Comparison of ENCODE assay signal across 8 mouse cellular contexts in genomic region chr11:115536038-115536681, GRCm38 (mm10). TPM values are rescaled to one million over a fixed set of nuclear protein-coding genes. Genes with fewer than 3 reads are reported as not detected.
DNase-seq lines count a peak whose midpoint lies in the region; ATAC-seq and TF ChIP-seq lines count a peak whose summit lies in the region.

TSS of gene Sumo2 (minus strand) at chr11:115536276.

- under 1% methylated on average over 69 of the region's 70 CpGs for WGBS in cerebellum, adult 2 months
- WGBS in forebrain, postnatal 0 days: 4% methylated on average over 51 of the region's 70 CpGs
- under 1% methylated on average over 46 of the region's 70 CpGs for WGBS in lung, embryonic 15.5 days

- no peaks in the 10 kb centered on the region for H3K9me3 ChIP-seq in MEL (replicated peaks; ENCODE audit: insufficient read depth, low read length)
- no peaks in the 10 kb centered on the region for H3K9me3 ChIP-seq in forebrain, postnatal 0 days (ENCODE audit: low read length)
- H3K9me3 ChIP-seq in lung, embryonic 15.5 days: no peaks in the 10 kb centered on the region

- peak; percentile 89 for ATAC-seq in forebrain, postnatal 0 days
- peak; percentile 88 for ATAC-seq in lung, embryonic 15.5 days (ENCODE audit: borderline replicate concordance, extremely low read depth, low FRiP score, low TSS enrichment)

- H3K4me3 ChIP-seq in MEL (ENCODE audit: control insufficient read depth in 1 of 2, insufficient read depth in 1 of 2, low read depth in 2 of 2, low read length in 2 of 2): peak within 1 kb of the TSS; percentile 89 to 94
- H3K4me3 ChIP-seq in cerebellum, adult 2 months (replicated peaks; ENCODE audit: insufficient read depth, low read depth, low read length): peak within 1 kb of the TSS; percentile 92
- peak within 1 kb of the TSS; percentile 93 for H3K4me3 ChIP-seq in forebrain, postnatal 0 days (ENCODE audit: low read depth, low read length)
- H3K4me3 ChIP-seq in lung, embryonic 15.5 days: peak within 1 kb of the TSS; percentile 99

- peaks cover 48% of the 10 kb centered on the region for H3K79me2 ChIP-seq in MEL (ENCODE audit: control insufficient read depth, insufficient read depth, low read length, poor library complexity)

- TF ChIP-seq POLR2A in MEL (IDR thresholded peaks at IDR 0.05; ENCODE audit: control insufficient read depth in 1 of 2, insufficient read depth in 1 of 2, low read depth in 1 of 2, low read length in 2 of 2, poor library complexity in 1 of 2): peak; percentile 82 to 87
- peak; percentile 65 for TF ChIP-seq POLR2A in cerebellum, adult 2 months (IDR thresholded peaks at IDR 0.05; ENCODE audit: borderline replicate concordance, insufficient read depth, low read length)

- peak within 1 kb of the TSS; percentile 81 for H3K9ac ChIP-seq in MEL (ENCODE audit: control insufficient read depth, low read depth, low read length, poor library complexity, severe bottlenecking)
- H3K9ac ChIP-seq in forebrain, postnatal 0 days: peak within 1 kb of the TSS; percentile 96
- H3K9ac ChIP-seq in lung, embryonic 15.5 days: peak within 1 kb of the TSS; percentile 99

- TF ChIP-seq CTCF in MEL (IDR thresholded peaks at IDR 0.05 in 2 of 3, conservative IDR thresholded peaks at IDR 0.05 in 1 of 3; ENCODE audit: control insufficient read depth in 1 of 3, insufficient read depth in 1 of 3, low read depth in 2 of 3, low read length in 3 of 3, poor library complexity in 1 of 3, severe bottlenecking in 1 of 3): no peak
- no peak for TF ChIP-seq CTCF in cerebellum, adult 2 months (IDR thresholded peaks at IDR 0.05; ENCODE audit: borderline replicate concordance, insufficient read depth, low read depth, low read length)
- TF ChIP-seq CTCF in forebrain, postnatal 0 days (IDR thresholded peaks at IDR 0.05; ENCODE audit: low read depth): peak; percentile 21; the same call in 1 of the 2 replicates

- no peaks in the 10 kb centered on the region for H3K27me3 ChIP-seq in MEL (ENCODE audit: control insufficient read depth in 1 of 2, insufficient read depth in 2 of 2, low read length in 2 of 2)
- H3K27me3 ChIP-seq in cerebellum, adult 2 months (ENCODE audit: control insufficient read depth, insufficient read depth, low read length): no peaks in the 10 kb centered on the region
- H3K27me3 ChIP-seq in forebrain, postnatal 0 days (ENCODE audit: insufficient read depth, low read length): no peaks in the 10 kb centered on the region
- H3K27me3 ChIP-seq in lung, embryonic 15.5 days: no peaks in the 10 kb centered on the region

- peaks cover 33 to 45% of the 10 kb centered on the region in 2 experiments for H3K36me3 ChIP-seq in MEL (ENCODE audit: control insufficient read depth in 1 of 2, insufficient read depth in 2 of 2, low read length in 2 of 2)
- peaks cover 16% of the 10 kb centered on the region; the same call in 1 of the 2 replicates for H3K36me3 ChIP-seq in forebrain, postnatal 0 days (ENCODE audit: insufficient read depth)
- peaks cover 30% of the 10 kb centered on the region for H3K36me3 ChIP-seq in lung, embryonic 15.5 days

- TF ChIP-seq EP300 in MEL (IDR thresholded peaks at IDR 0.05; ENCODE audit: low read depth in 1 of 2, low read length in 2 of 2): no peak; a peak in 1 of 4 replicates

- H3K4me2 ChIP-seq in forebrain, postnatal 0 days (ENCODE audit: low read depth): peak within 1 kb of the TSS; percentile 68
- H3K4me2 ChIP-seq in lung, embryonic 15.5 days: peak within 1 kb of the TSS; percentile 62

- no peak for TF ChIP-seq RAD21 in MEL (IDR thresholded peaks at IDR 0.05; ENCODE audit: low read depth, low read length)

- peaks cover 9 to 27% of the 10 kb centered on the region in 2 experiments for H3K4me1 ChIP-seq in MEL (ENCODE audit: control insufficient read depth in 1 of 2, insufficient read depth in 2 of 2, low read length in 2 of 2)
- H3K4me1 ChIP-seq in cerebellum, adult 2 months (ENCODE audit: control insufficient read depth, insufficient read depth, low read length): peaks cover 6% of the 10 kb centered on the region; the same call in 1 of the 2 replicates
- H3K4me1 ChIP-seq in forebrain, postnatal 0 days (ENCODE audit: insufficient read depth): peaks cover 7% of the 10 kb centered on the region
- H3K4me1 ChIP-seq in lung, embryonic 15.5 days: peaks cover 16% of the 10 kb centered on the region

- peak within 1 kb of the TSS; percentile 92 for H3K27ac ChIP-seq in MEL (ENCODE audit: control insufficient read depth, low read depth, low read length)
- peak within 1 kb of the TSS; percentile 94 for H3K27ac ChIP-seq in cerebellum, adult 2 months (ENCODE audit: insufficient read depth, low read length)
- H3K27ac ChIP-seq in forebrain, postnatal 0 days (ENCODE audit: low read depth, low read length): peak within 1 kb of the TSS; percentile 100
- peak within 1 kb of the TSS; percentile 100 for H3K27ac ChIP-seq in lung, embryonic 15.5 days

- peak; percentile 99 for DNase-seq in MEL (ENCODE audit: low read depth, low spot score)
- DNase-seq in cerebellum, adult 2 months: peak; percentile 98 to 99
- DNase-seq in forebrain, postnatal 0 days: peak; percentile 99
- DNase-seq in heart, postnatal 4 days: peak; percentile 99
- peak; percentile 93 to 97 for DNase-seq in layer of hippocampus, adult 8-10 months (ENCODE audit: low spot score in 2 of 2)
- DNase-seq in ovary, adult 18-20 months (ENCODE audit: low spot score): peak; percentile 94
- peak; percentile 99 for DNase-seq in thymus, postnatal 0 days (ENCODE audit: low spot score)

TF ChIP-seq in MEL, 35 proteins besides CTCF, POLR2A, EP300 and RAD21:
- TF ChIP-seq MYC (IDR thresholded peaks at IDR 0.05; ENCODE audit: low read depth, low read length) (peak; percentile 79; the same call in 1 of the 2 replicates), SIN3A (IDR thresholded peaks at IDR 0.05; ENCODE audit: low read length) (peak; percentile 81), ELF1 (IDR thresholded peaks at IDR 0.05; ENCODE audit: low read depth, low read length) (0 out of 2 replicates have a peak, but pooled peaks have one; percentile 38), MAX (IDR thresholded peaks at IDR 0.05; ENCODE audit: low read length) (peak; percentile 88), ZNF384 (IDR thresholded peaks at IDR 0.05; ENCODE audit: low read depth, low read length) (no peak), SMC3 (IDR thresholded peaks at IDR 0.05; ENCODE audit: low read depth, low read length) (no peak), TBP (IDR thresholded peaks at IDR 0.05; ENCODE audit: low read depth, low read length) (peak; percentile 66), TCF12 (IDR thresholded peaks at IDR 0.05; ENCODE audit: low read depth, low read length) (peak; percentile 55; the same call in 1 of the 2 replicates), ETS1 (IDR thresholded peaks at IDR 0.05; ENCODE audit: low read depth, low read length) (peak; percentile 14; the same call in 1 of the 2 replicates), HCFC1 (IDR thresholded peaks at IDR 0.05; ENCODE audit: low read depth, low read length) (peak; percentile 76), E2F4 (IDR thresholded peaks at IDR 0.05; ENCODE audit: borderline replicate concordance, low read depth, low read length) (peak; percentile 87), NRF1 (IDR thresholded peaks at IDR 0.05; ENCODE audit: insufficient read depth, low read depth, low read length, poor library complexity, severe bottlenecking) (peak; percentile 45; the same call in 1 of the 2 replicates), MYB (IDR thresholded peaks at IDR 0.05; ENCODE audit: low read depth, low read length) (no peak), GATA1 (IDR thresholded peaks at IDR 0.05; ENCODE audit: low read depth, low read length) (no peak), ZMIZ1 (IDR thresholded peaks at IDR 0.05; ENCODE audit: low read depth, low read length) (peak; percentile 88), MEF2A (IDR thresholded peaks at IDR 0.05; ENCODE audit: extremely low read depth, insufficient replicate concordance, low read depth, low read length, poor library complexity, severe bottlenecking) (no peak), KAT2A (conservative IDR thresholded peaks at IDR 0.05; ENCODE audit: low read depth, low read length) (no peak; the same call in 1 of the 2 replicates), USF1 (IDR thresholded peaks at IDR 0.05; ENCODE audit: low read depth, low read length) (no peak), USF2 (IDR thresholded peaks at IDR 0.05; ENCODE audit: borderline replicate concordance in 1 of 2, insufficient read depth in 1 of 2, low read depth in 1 of 2, low read length in 2 of 2) (no peak), BHLHE40 (IDR thresholded peaks at IDR 0.05; ENCODE audit: borderline replicate concordance, low read depth, low read length) (no peak), NELFE (IDR thresholded peaks at IDR 0.05; ENCODE audit: low read depth, low read length) (peak; percentile 87), UBTF (IDR thresholded peaks at IDR 0.05; ENCODE audit: borderline replicate concordance, insufficient read depth, low read depth, low read length) (no peak), MXI1 (IDR thresholded peaks at IDR 0.05; ENCODE audit: low read depth, low read length) (peak; percentile 57; the same call in 1 of the 2 replicates), POLR2AphosphoS2 (IDR thresholded peaks at IDR 0.05; ENCODE audit: low read length) (peak; percentile 77; the same call in 1 of the 2 replicates), CHD1 (IDR thresholded peaks at IDR 0.05; ENCODE audit: low read depth, low read length) (no peak), RCOR1 (IDR thresholded peaks at IDR 0.05; ENCODE audit: low read depth, low read length) (no peak), MAZ (IDR thresholded peaks at IDR 0.05; ENCODE audit: low read depth, low read length) (peak; percentile 99)

RNA-seq across cellular contexts. Expression of gene Sumo2, which starts in this region (rescaled TPM):
- 653 and 657 TPM in 2 replicates for total RNA-seq in MEL (2012; rRNA removed)
- 100 to 1,000 TPM in 1 of 2 experiments, not detected in 1; 556 TPM for polyA plus RNA-seq in MEL (2012; ENCODE audit: insufficient read depth in 1 of 2, insufficient read length in 2 of 2, low read depth in 1 of 2, low replicate concordance in 2 of 2, missing spikeins in 1 of 2)
- 260 and 273 TPM in 2 replicates for polyA plus RNA-seq in cerebellum, adult 2 months (2012; rRNA removed)
- 795 and 821 TPM in 2 replicates for total RNA-seq in forebrain, postnatal 0 days (2014; rRNA removed)
- 1,185 and 1,251 TPM in 2 replicates for polyA plus RNA-seq in forebrain, postnatal 0 days (2015; fragmentation: Nextera tagmentation; extraction: Ambion mirVana)
- total RNA-seq in heart, postnatal 4 days (2021): 100 to 1,000 TPM; 299 TPM
- total RNA-seq in layer of hippocampus, adult 8-10 months (2022): 100 to 1,000 TPM; 285 to 340 (median 310) TPM
- polyA plus RNA-seq in lung, embryonic 15.5 days (2015; fragmentation: Nextera tagmentation; extraction: Ambion mirVana): 993 and 1,027 TPM in 2 replicates
- polyA plus RNA-seq in thymus, postnatal 0 days (2015; fragmentation: Nextera tagmentation; extraction: Ambion mirVana): 1,265 and 1,278 TPM in 2 replicates

Comparison
In these comparisons a context has a peak if more than half of its experiments do, and no peak if none do; other contexts are left out.
1. Peak in every context shown above with its lines: DNase-seq, ATAC-seq, H3K4me3 ChIP-seq and H3K27ac ChIP-seq.